Mouse (Mus musculus): ENCODE data around the gene Taf10. TPM values are rescaled to one million over a fixed set of nuclear protein-coding genes. Genes with fewer than 3 reads are reported as not detected.
"Not testable (repeated sequence)": the region's sequence is repeated elsewhere in the genome, so short reads cannot be mapped to it uniquely, and the experiment has no call there.

The Taf10 gene
- polyA plus RNA-seq, 1 experiment from 2014 or later = 180 TPM

- 45% methylated on average over 55 of the region's 55 CpGs for WGBS
- Histone ChIP-seq H3K36me3 (ENCODE audit: control insufficient read depth, insufficient read depth, low read length) (peaks cover 78% of the 10 kb centered on the region), H3K4me2 (replicated peaks; ENCODE audit: low read depth, low read length) (peak overlapping the region; percentile 13; the same call in 1 of the 2 replicates), H3K4me1 (ENCODE audit: control insufficient read depth, insufficient read depth, low read length) (peaks cover 5% of the 10 kb centered on the region), H3K27me3 (ENCODE audit: control insufficient read depth, insufficient read depth, low read length) (no peaks in the 10 kb centered on the region), H3K9ac (ENCODE audit: low read depth, low read length) (no peak overlapping the region), H3K9me3 (ENCODE audit: control insufficient read depth, low read length) (no peaks in the 10 kb centered on the region), H3K4me3 (ENCODE audit: low read length) (no peak overlapping the region), H3K27ac (ENCODE audit: low read depth, low read length) (no peak overlapping the region)
- ATAC-seq (ENCODE audit: low FRiP score, low TSS enrichment) = no peak
These were observed 18.5 kb upstream of the Taf10 start for GRCm38 (mm10) chr7:105762517-105763270.

GRCm38 (mm10) chr7:105761813-105762484 lies 17.8 kb upstream of the Taf10 start:
- Histone ChIP-seq H3K27me3 (ENCODE audit: control insufficient read depth, insufficient read depth, low read length) (no peaks in the 10 kb centered on the region), H3K9ac (ENCODE audit: low read depth, low read length) (no peak overlapping the region), H3K4me3 (ENCODE audit: low read length) (no peak overlapping the region), H3K9me3 (ENCODE audit: control insufficient read depth, low read length) (no peaks in the 10 kb centered on the region), H3K4me2 (replicated peaks; ENCODE audit: low read depth, low read length) (peak overlapping the region; percentile 13; the same call in 1 of the 2 replicates), H3K36me3 (ENCODE audit: control insufficient read depth, insufficient read depth, low read length) (peaks cover 86% of the 10 kb centered on the region), H3K4me1 (ENCODE audit: control insufficient read depth, insufficient read depth, low read length) (no peaks in the 10 kb centered on the region), H3K27ac (ENCODE audit: low read depth, low read length) (no peak overlapping the region)
- WGBS = 36% methylated on average over 51 of the region's 51 CpGs
- ATAC-seq (ENCODE audit: low FRiP score, low TSS enrichment) = peak; percentile 46; the same call in 1 of the 2 replicates

- Histone ChIP-seq H3K9ac (ENCODE audit: low read depth, low read length) (no peak overlapping the region), H3K4me3 (ENCODE audit: low read length) (no peak overlapping the region), H3K36me3 (ENCODE audit: control insufficient read depth, insufficient read depth, low read length) (peaks cover 67% of the 10 kb centered on the region), H3K27ac (ENCODE audit: low read depth, low read length) (no peak overlapping the region), H3K9me3 (ENCODE audit: control insufficient read depth, low read length) (no peaks in the 10 kb centered on the region), H3K27me3 (ENCODE audit: control insufficient read depth, insufficient read depth, low read length) (no peaks in the 10 kb centered on the region), H3K4me1 (ENCODE audit: control insufficient read depth, insufficient read depth, low read length) (peaks cover 4% of the 10 kb centered on the region; the same call in 1 of the 2 replicates), H3K4me2 (replicated peaks; ENCODE audit: low read depth, low read length) (no peak overlapping the region)
- WGBS = 86% methylated on average over 10 of the region's 10 CpGs
- no peak for ATAC-seq (ENCODE audit: low FRiP score, low TSS enrichment)
These were observed 9.1 kb upstream of the Taf10 start for GRCm38 (mm10) chr7:105753281-105753680.

GRCm38 (mm10) chr7:105752716-105753115 lies 8.6 kb upstream of the Taf10 start:
- WGBS = 90% methylated on average over 2 of the region's 2 CpGs
- H3K4me3 ChIP-seq (ENCODE audit: low read length) = no peak overlapping the region
- H3K4me1 ChIP-seq (ENCODE audit: control insufficient read depth, insufficient read depth, low read length) = peaks cover 4% of the 10 kb centered on the region; the same call in 1 of the 2 replicates
- H3K9ac ChIP-seq (ENCODE audit: low read depth, low read length) = no peak overlapping the region
- H3K27ac ChIP-seq (ENCODE audit: low read depth, low read length) = peak overlapping the region; percentile 17; the same call in 1 of the 2 replicates
- H3K27me3 ChIP-seq (ENCODE audit: control insufficient read depth, insufficient read depth, low read length) = no peaks in the 10 kb centered on the region
- H3K36me3 ChIP-seq (ENCODE audit: control insufficient read depth, insufficient read depth, low read length) = peaks cover 67% of the 10 kb centered on the region
- no peaks in the 10 kb centered on the region for H3K9me3 ChIP-seq (ENCODE audit: control insufficient read depth, low read length)
- no peak overlapping the region; the same call in 1 of the 2 replicates for H3K4me2 ChIP-seq (replicated peaks; ENCODE audit: low read depth, low read length)
- ATAC-seq (ENCODE audit: low FRiP score, low TSS enrichment) = peak; percentile 14; the same call in 1 of the 2 replicates

- peak; percentile 94 for ATAC-seq (ENCODE audit: low FRiP score, low TSS enrichment)
- Histone ChIP-seq H3K9ac (ENCODE audit: low read depth, low read length) (peak within 1 kb of the TSS; percentile 66), H3K4me1 (ENCODE audit: control insufficient read depth, insufficient read depth, low read length) (peaks cover 4% of the 10 kb centered on the region; the same call in 1 of the 2 replicates), H3K27me3 (ENCODE audit: control insufficient read depth, insufficient read depth, low read length) (no peaks in the 10 kb centered on the region), H3K36me3 (ENCODE audit: control insufficient read depth, insufficient read depth, low read length) (peaks cover 62% of the 10 kb centered on the region), H3K27ac (ENCODE audit: low read depth, low read length) (peak within 1 kb of the TSS; percentile 17; the same call in 1 of the 2 replicates), H3K4me2 (replicated peaks; ENCODE audit: low read depth, low read length) (peak within 1 kb of the TSS; percentile 70), H3K4me3 (ENCODE audit: low read length) (peak within 1 kb of the TSS; percentile 61), H3K9me3 (ENCODE audit: control insufficient read depth, low read length) (no peaks in the 10 kb centered on the region)
- WGBS = 19% methylated on average over 20 of the region's 20 CpGs
These were observed 7.6 kb upstream of the Taf10 start, which contains the start of gene Tpp1 for GRCm38 (mm10) chr7:105751491-105752433. Gene Tpp1, minus strand, starts transcription at chr7:105752235.

- H3K9ac ChIP-seq (ENCODE audit: low read depth, low read length) = no peak overlapping the region
- no peaks in the 10 kb centered on the region for H3K9me3 ChIP-seq (ENCODE audit: control insufficient read depth, low read length)
- no peak for ATAC-seq (ENCODE audit: low FRiP score, low TSS enrichment)
- H3K27me3 ChIP-seq (ENCODE audit: control insufficient read depth, insufficient read depth, low read length) = no peaks in the 10 kb centered on the region
- no peak overlapping the region for H3K4me3 ChIP-seq (ENCODE audit: low read length)
- H3K36me3 ChIP-seq (ENCODE audit: control insufficient read depth, insufficient read depth, low read length) = peaks cover 32% of the 10 kb centered on the region
- H3K27ac ChIP-seq (ENCODE audit: low read depth, low read length) = no peak overlapping the region
- peaks cover 9% of the 10 kb centered on the region; the same call in 1 of the 2 replicates for H3K4me1 ChIP-seq (ENCODE audit: control insufficient read depth, insufficient read depth, low read length)
- WGBS = 84% methylated on average over 2 of the region's 2 CpGs
- H3K4me2 ChIP-seq (replicated peaks; ENCODE audit: low read depth, low read length) = no peak overlapping the region
These were observed 3.6 kb upstream of the Taf10 start for GRCm38 (mm10) chr7:105747776-105748175.

- Histone ChIP-seq H3K27ac (ENCODE audit: low read depth, low read length) (peak overlapping the region; percentile 80), H3K4me1 (ENCODE audit: control insufficient read depth, insufficient read depth, low read length) (peaks cover 14% of the 10 kb centered on the region; the same call in 1 of the 2 replicates), H3K4me2 (replicated peaks; ENCODE audit: low read depth, low read length) (peak overlapping the region; percentile 76), H3K9ac (ENCODE audit: low read depth, low read length) (peak overlapping the region; percentile 96), H3K36me3 (ENCODE audit: control insufficient read depth, insufficient read depth, low read length) (peaks cover 53% of the 10 kb centered on the region), H3K4me3 (ENCODE audit: low read length) (peak overlapping the region; percentile 91)
- not testable (repeated sequence) for H3K27me3 ChIP-seq (ENCODE audit: control insufficient read depth, insufficient read depth, low read length); ATAC-seq (ENCODE audit: low FRiP score, low TSS enrichment); H3K9me3 ChIP-seq (ENCODE audit: control insufficient read depth, low read length)
- WGBS = 33% methylated on average over 20 of the region's 20 CpGs
These were observed 775 bp downstream of the Taf10 start for GRCm38 (mm10) chr7:105743246-105743925.

All from kidney, embryonic 14.5 days (tissue).